Mouse (Mus musculus) yolk sac, embryonic 10.5 days (tissue): ENCODE data around the gene Gemin8.

Experiments
- DNase-seq: peaks from one replicate; pipeline ENCODE4 v3.0.0-alpha.2; 2017; ENCODE audit warnings: low spot score

The Gemin8 gene

DNA sequence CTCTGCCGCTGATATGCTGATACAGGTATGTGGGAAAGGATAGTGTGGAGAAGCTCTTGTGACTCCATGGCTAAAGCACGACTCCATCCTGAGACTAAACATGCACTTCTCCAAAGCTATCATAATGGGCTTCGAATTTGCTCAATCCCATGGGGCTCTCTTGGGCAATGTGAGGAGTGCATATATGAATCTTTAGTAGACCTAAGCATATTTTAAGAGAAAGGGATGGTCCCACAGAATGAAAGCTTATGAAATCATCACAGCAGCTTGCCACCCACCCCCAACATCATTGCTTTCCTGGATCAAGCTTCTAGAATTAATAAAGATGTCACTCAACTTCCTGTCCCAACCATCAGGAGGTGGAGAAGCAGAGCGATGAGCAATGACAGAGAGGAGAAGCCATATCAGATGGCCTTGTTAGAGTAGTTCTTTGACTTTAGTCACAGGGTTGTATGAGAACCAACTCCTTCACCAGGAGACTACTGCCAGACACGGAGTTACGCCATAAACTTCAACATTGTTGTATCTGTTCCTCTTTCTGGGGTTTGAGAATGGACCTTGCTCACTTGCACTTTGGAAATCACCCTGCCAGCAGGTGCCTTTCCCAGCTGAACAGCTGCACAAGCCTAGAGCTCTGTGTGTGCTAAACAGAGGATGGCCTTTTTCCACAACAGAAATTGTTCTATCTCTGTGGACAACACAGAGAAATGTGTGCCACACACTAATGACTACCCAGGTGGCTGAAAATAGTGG is 60.4 kb downstream of the Gemin8 start:
- DNase-seq = no peak

DNA sequence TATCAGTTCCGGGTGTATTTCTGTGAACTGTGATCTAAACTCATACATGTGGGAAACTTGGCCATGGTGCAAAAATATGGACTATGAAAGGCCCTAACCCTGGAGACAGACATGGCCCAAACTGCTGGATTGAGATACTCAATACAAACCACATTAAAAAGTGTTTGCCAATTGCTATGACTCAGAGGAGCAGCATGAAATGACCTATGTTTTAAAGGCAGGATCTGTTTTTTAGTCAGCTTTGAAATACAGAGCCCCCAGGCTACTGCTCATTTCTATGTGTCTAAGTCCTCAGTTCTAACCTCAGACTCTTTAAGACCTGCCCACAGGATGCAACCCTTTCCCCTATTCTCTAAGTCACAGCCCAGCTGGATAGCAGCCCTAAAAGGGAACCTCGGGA is 65.9 kb downstream of the Gemin8 start:
- DNase-seq = no peak

DNA sequence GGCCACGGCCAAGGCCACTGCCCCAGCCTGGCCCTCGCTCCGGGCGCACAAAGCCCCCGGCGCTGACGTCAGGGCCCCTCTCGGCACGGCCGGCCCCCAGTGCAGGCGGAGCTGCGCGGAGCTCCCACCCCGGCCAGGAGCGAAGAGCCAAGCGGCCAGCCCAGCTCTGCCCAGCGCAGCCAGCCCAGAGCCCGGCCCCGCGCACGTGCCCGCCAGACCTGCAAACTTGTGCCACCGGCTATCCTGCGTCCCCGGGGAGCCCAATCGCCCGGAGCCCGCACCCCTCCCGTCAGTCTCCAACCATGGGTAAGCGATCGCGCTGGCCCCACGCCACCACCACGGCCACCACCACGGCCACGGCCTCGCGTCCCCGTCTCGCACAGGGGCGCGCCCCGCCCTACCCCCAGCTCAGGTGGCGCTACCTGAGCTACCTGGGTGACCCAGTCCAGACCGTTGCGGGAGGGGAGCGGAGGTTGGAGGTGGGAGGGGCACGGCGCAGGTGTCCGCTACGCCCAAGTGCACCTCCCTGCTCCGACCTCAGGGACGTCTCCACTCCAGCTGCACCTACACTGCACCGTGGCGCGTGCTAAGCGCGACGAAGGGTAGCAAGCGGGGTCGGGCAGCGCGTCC is 68.7 kb downstream of the Gemin8 start, which contains the start of gene Gpm6b:
Gene Gpm6b (plus strand): TSS at position 81 of the 630 bp plus-strand sequence.
- peak; percentile 25 for DNase-seq

DNA sequence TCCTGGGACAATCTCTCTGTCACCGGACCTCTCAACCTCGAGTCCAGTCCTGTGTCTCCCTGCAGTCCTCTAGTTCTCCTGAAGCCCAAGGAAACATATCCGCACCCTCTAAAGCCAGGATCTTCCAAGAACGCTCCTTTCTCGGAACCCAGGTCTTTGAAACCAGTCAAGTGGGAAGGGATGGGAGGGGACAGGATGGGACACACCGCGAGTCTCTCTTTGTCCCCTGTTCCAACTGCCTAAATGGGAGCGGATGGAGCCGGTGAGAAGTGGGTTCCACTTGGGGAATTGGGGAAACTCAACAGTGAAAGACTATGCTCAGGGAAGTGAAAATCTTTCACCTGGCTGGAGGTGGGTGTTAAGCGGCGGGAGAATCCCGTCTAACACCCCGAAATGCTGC is 69.3 kb downstream of the Gemin8 start:
- peak; percentile 1 for DNase-seq
